ENCODE assay signal across 16 mouse cellular contexts in the genomic region with DNA sequence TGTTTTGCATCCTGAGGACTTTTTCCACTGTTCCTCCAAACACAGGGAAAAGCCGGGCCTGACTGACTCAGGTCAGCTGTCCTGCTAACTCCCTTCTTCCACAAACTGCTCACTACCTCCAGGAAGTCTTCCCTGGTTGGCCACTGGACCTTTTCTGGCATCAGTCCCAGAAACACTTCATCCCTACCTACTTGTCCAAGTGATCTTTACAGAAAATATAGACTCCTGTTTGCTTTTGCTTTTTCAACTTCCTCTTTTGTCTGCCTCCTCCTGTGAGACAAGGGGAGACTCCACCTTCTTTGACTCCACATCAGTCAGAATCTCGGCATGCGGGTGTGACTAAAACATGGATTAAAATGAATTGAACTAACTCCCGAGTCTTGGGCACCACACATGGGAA. TPM values are rescaled to one million over a fixed set of nuclear protein-coding genes. Genes with fewer than 3 reads are reported as not detected.
DNase-seq lines count a peak whose midpoint lies in the region; ATAC-seq and TF ChIP-seq lines count a peak whose summit lies in the region.
"Had no signal": no experiment of that assay in that cellular context is flagged by ENCODE, and none has a peak within 500 bp of the region (broad histone marks: within the 10 kb centered on the region; RNA-seq: fewer than 3 reads in every experiment).

No protein-coding gene starts in this region.

- DNase-seq in 416B (ENCODE audit: low read depth) (peak; percentile 78), NIH3T3 (ENCODE audit: low read depth) (peak; percentile 56)
- peak; percentile 45 for DNase-seq in lung, adult 2 months
- DNase-seq in midbrain, postnatal 0 days (ENCODE audit: low spot score) = no peak
- DNase-seq in left cerebral cortex, adult 9 months (ENCODE audit: low spot score in 2 of 2) = no peak
- no peak for DNase-seq in frontal cortex, postnatal 10 days (ENCODE audit: low spot score in 2 of 2)
- DNase-seq: adrenal gland, adult 8-10 months; cerebellum, postnatal 10 days; heart, postnatal 14 days; right cerebral cortex, adult 18-20 months had no signal

- WGBS in lung, adult 2 months = 34% methylated on average over 4 of the region's 4 CpGs
- 50% methylated on average over 4 of the region's 4 CpGs for WGBS in midbrain, postnatal 0 days
- 60% methylated on average over 4 of the region's 4 CpGs for WGBS in hindbrain, embryonic 12.5 days

- no peak overlapping the region for H3K27ac ChIP-seq in midbrain, postnatal 0 days (ENCODE audit: low read depth, low read length)
- no peak overlapping the region for H3K27ac ChIP-seq in hindbrain, embryonic 12.5 days
- H3K27ac ChIP-seq: hindbrain, postnatal 0 days; limb, embryonic 10.5 days had no signal

- no peak for TF ChIP-seq CTCF in lung, adult 2 months (IDR thresholded peaks at IDR 0.05; ENCODE audit: insufficient read depth, low read length)
- TF ChIP-seq CTCF in midbrain, postnatal 0 days (IDR thresholded peaks at IDR 0.05) = no peak

- H3K9me3 ChIP-seq in midbrain, postnatal 0 days (ENCODE audit: low read length) = no peaks in the 10 kb centered on the region
- H3K9me3 ChIP-seq in hindbrain, embryonic 12.5 days (replicated peaks) = no peaks in the 10 kb centered on the region
- H3K9me3 ChIP-seq: limb, embryonic 10.5 days had no signal

- no peak overlapping the region for H3K4me3 ChIP-seq in lung, adult 2 months (replicated peaks; ENCODE audit: extremely low read depth, low read depth, low read length)
- no peak overlapping the region for H3K4me3 ChIP-seq in midbrain, postnatal 0 days (ENCODE audit: low read depth, low read length)
- no peak overlapping the region for H3K4me3 ChIP-seq in hindbrain, embryonic 12.5 days
- H3K4me3 ChIP-seq: limb, embryonic 10.5 days had no signal

- H3K4me1 ChIP-seq in lung, adult 2 months (ENCODE audit: control insufficient read depth, insufficient read depth, low read length) = peaks cover 6% of the 10 kb centered on the region
- peaks cover 4% of the 10 kb centered on the region for H3K4me1 ChIP-seq in midbrain, postnatal 0 days (ENCODE audit: insufficient read depth, low read length)
- H3K4me1 ChIP-seq in hindbrain, embryonic 12.5 days = peaks cover 38% of the 10 kb centered on the region

- no peaks in the 10 kb centered on the region for H3K36me3 ChIP-seq in midbrain, postnatal 0 days (ENCODE audit: insufficient read depth, low read length)
- no peaks in the 10 kb centered on the region for H3K36me3 ChIP-seq in hindbrain, embryonic 12.5 days
- H3K36me3 ChIP-seq: limb, embryonic 10.5 days had no signal

- no peak overlapping the region for H3K4me2 ChIP-seq in midbrain, postnatal 0 days (ENCODE audit: low read depth, low read length, poor library complexity, severe bottlenecking)
- H3K4me2 ChIP-seq in hindbrain, embryonic 12.5 days (replicated peaks) = no peak overlapping the region

- peaks cover 14% of the 10 kb centered on the region for H3K27me3 ChIP-seq in midbrain, postnatal 0 days (ENCODE audit: insufficient read depth, low read length)
- H3K27me3 ChIP-seq in hindbrain, embryonic 12.5 days = peaks cover 49% of the 10 kb centered on the region

- ATAC-seq in megakaryocyte, adult 5-6 weeks (ENCODE audit: poor library complexity, severe bottlenecking) = peak; percentile 35; the same call in 1 of the 2 replicates
- no peak for ATAC-seq in midbrain, postnatal 0 days (ENCODE audit: low FRiP score)
- ATAC-seq in hindbrain, embryonic 12.5 days (ENCODE audit: low FRiP score) = no peak
- ATAC-seq: CD4-positive, CD25-positive, alpha-beta regulatory T cell, adult 4 months; hindbrain, postnatal 0 days had no signal

- no peak for TF ChIP-seq POLR2A in lung, adult 2 months (IDR thresholded peaks at IDR 0.05; ENCODE audit: borderline replicate concordance, extremely low read depth, low read depth, low read length)

- H3K9ac ChIP-seq in midbrain, postnatal 0 days (replicated peaks; ENCODE audit: low read length, poor library complexity, severe bottlenecking) = no peak overlapping the region
- no peak overlapping the region for H3K9ac ChIP-seq in hindbrain, embryonic 12.5 days

RNA-seq across cellular contexts. Expression of gene C77080, which starts 16.4 kb away (rescaled TPM):
- 47.1 and 50.1 TPM in 2 replicates for polyA plus RNA-seq in lung, adult 2 months (2012; rRNA removed)
- not detected in 2 replicates for total RNA-seq in megakaryocyte, adult 5-6 weeks (2015)
- not detected in 2 replicates for total RNA-seq in megakaryocyte, adult 5-6 weeks (2017)
- total RNA-seq in midbrain, postnatal 0 days (2014; rRNA removed) = 16.6 and 25.6 TPM in 2 replicates
- 5.2 and 5.5 TPM in 2 replicates for polyA plus RNA-seq in midbrain, postnatal 0 days (2015; fragmentation: Nextera tagmentation; extraction: Ambion mirVana)
- polyA plus RNA-seq in hindbrain, embryonic 12.5 days (2016; fragmentation: Nextera tagmentation; extraction: Ambion mirVana) = 6.0 and 6.4 TPM in 2 replicates

RNA-seq across cellular contexts. Expression of gene Sync, which starts 42.6 kb away (rescaled TPM):
- 2.8 TPM in 2 replicates for polyA plus RNA-seq in lung, adult 2 months (2012; rRNA removed)
- total RNA-seq in megakaryocyte, adult 5-6 weeks (2015) = not detected in 2 replicates
- 1.3 TPM in 1 of 2 replicates, not detected in the other for total RNA-seq in megakaryocyte, adult 5-6 weeks (2017)
- total RNA-seq in midbrain, postnatal 0 days (2014; rRNA removed) = 2.1 and 2.6 TPM in 2 replicates
- 1.1 and 1.3 TPM in 2 replicates for polyA plus RNA-seq in midbrain, postnatal 0 days (2015; fragmentation: Nextera tagmentation; extraction: Ambion mirVana)
- 1.7 and 1.8 TPM in 2 replicates for polyA plus RNA-seq in hindbrain, embryonic 12.5 days (2016; fragmentation: Nextera tagmentation; extraction: Ambion mirVana)
- total RNA-seq: megakaryocyte-erythroid progenitor cell, adult 5-6 weeks had no signal

RNA-seq across cellular contexts. Expression of gene Yars, which starts 55.2 kb away (rescaled TPM):
- polyA plus RNA-seq in lung, adult 2 months (2012; rRNA removed) = 9.0 and 15.4 TPM in 2 replicates
- total RNA-seq in megakaryocyte, adult 5-6 weeks (2015) = 9.4 and 12.5 TPM in 2 replicates
- total RNA-seq in megakaryocyte, adult 5-6 weeks (2017) = 20.0 and 26.1 TPM in 2 replicates
- 66.8 and 81.9 TPM in 2 replicates for total RNA-seq in midbrain, postnatal 0 days (2014; rRNA removed)
- polyA plus RNA-seq in midbrain, postnatal 0 days (2015; fragmentation: Nextera tagmentation; extraction: Ambion mirVana) = 107 and 111 TPM in 2 replicates
- 98.1 and 104 TPM in 2 replicates for polyA plus RNA-seq in hindbrain, embryonic 12.5 days (2016; fragmentation: Nextera tagmentation; extraction: Ambion mirVana)

RNA-seq across cellular contexts. Expression of gene S100pbp, which starts 55.3 kb away (rescaled TPM):
- 8.5 and 10.5 TPM in 2 replicates for polyA plus RNA-seq in lung, adult 2 months (2012; rRNA removed)
- 28.3 and 37.5 TPM in 2 replicates for total RNA-seq in megakaryocyte, adult 5-6 weeks (2015)
- 14.1 and 22.2 TPM in 2 replicates for total RNA-seq in megakaryocyte, adult 5-6 weeks (2017)
- 49.6 and 59.5 TPM in 2 replicates for total RNA-seq in midbrain, postnatal 0 days (2014; rRNA removed)
- 20.7 and 24.2 TPM in 2 replicates for polyA plus RNA-seq in midbrain, postnatal 0 days (2015; fragmentation: Nextera tagmentation; extraction: Ambion mirVana)
- 23.2 and 26.7 TPM in 2 replicates for polyA plus RNA-seq in hindbrain, embryonic 12.5 days (2016; fragmentation: Nextera tagmentation; extraction: Ambion mirVana)

Comparison
In these comparisons a context has a peak if more than half of its experiments do, and no peak if none do; other contexts are left out.
1. DNase-seq: peak in 416B (single experiment), NIH3T3 (single experiment) and lung, adult 2 months (single experiment); none in midbrain, postnatal 0 days (single experiment), left cerebral cortex, adult 9 months (0 of 2) and frontal cortex, postnatal 10 days (0 of 2).